Mouse (Mus musculus) limb, embryonic 14.5 days (tissue): ENCODE results near the gene Rnf6. TPM values are rescaled to one million over a fixed set of nuclear protein-coding genes. Genes with fewer than 3 reads are reported as not detected.

Experiments used
- ATAC-seq: fragments of 200-750 bp; cut with Nextera tagmentation; 2 replicates; pipeline ENCODE4 v1.8.0; 2017; ENCODE audit warnings: low read depth, moderate number of reproducible peaks, moderate TSS enrichment; ENCODE audit not compliant: low FRiP score
- DNase-seq: peaks from one replicate; pipeline ENCODE4 v3.0.0-alpha.2; 2015; ENCODE audit warnings: low spot score
- H3K27ac ChIP-seq: fragments of 300-500 bp; sonication (generic); replicated peaks from 2 replicates; pipeline ENCODE4 v1.5.1; 2014; ENCODE audit warnings: low read depth, mild to moderate bottlenecking, low read length, moderate library complexity, mixed read lengths
- H3K27me3 ChIP-seq: fragments of 300-500 bp; sonication (generic); 2 replicates; pipeline ENCODE4 v1.6.1; 2014; ENCODE audit warnings: low read length, mixed read lengths; ENCODE audit not compliant: control insufficient read depth, insufficient read depth
- H3K36me3 ChIP-seq: fragments of 300-500 bp; sonication (generic); 2 replicates; pipeline ENCODE4 v1.6.1; 2014; ENCODE audit warnings: mild to moderate bottlenecking, low read length, moderate library complexity, mixed read lengths; ENCODE audit not compliant: control insufficient read depth, insufficient read depth
- H3K4me1 ChIP-seq: fragments of 300-500 bp; sonication (generic); 2 replicates; pipeline ENCODE4 v1.6.1; 2014; ENCODE audit warnings: antibody characterized with exemption, low read length, mixed read lengths; ENCODE audit not compliant: control insufficient read depth, insufficient read depth
- H3K4me2 ChIP-seq: fragments of 300-500 bp; sonication (generic); replicated peaks from 2 replicates; pipeline ENCODE4 v1.6.1; 2014; ENCODE audit warnings: low read depth, mild to moderate bottlenecking, low read length, moderate library complexity; ENCODE audit not compliant: severe bottlenecking
- H3K4me3 ChIP-seq: fragments of 300-500 bp; sonication (generic); replicated peaks from 2 replicates; pipeline ENCODE4 v1.5.1; 2014; ENCODE audit warnings: low read length
- H3K9ac ChIP-seq: fragments of 300-500 bp; sonication (generic); 2 replicates; pipeline ENCODE4 v1.6.1; 2014; ENCODE audit warnings: mild to moderate bottlenecking, low read depth, low read length, moderate library complexity; ENCODE audit not compliant: severe bottlenecking
- H3K9me3 ChIP-seq: fragments of 300-500 bp; sonication (generic); 2 replicates; pipeline ENCODE4 v1.6.1; 2016; ENCODE audit warnings: low read length; ENCODE audit not compliant: control insufficient read depth
- POLR2A ChIP-seq: fragments of 200-500 bp; IDR thresholded peaks from 2 replicates; pipeline ENCODE4 v1.8.0; 2012; ENCODE audit warnings: inconsistent platforms, mild to moderate bottlenecking, moderate library complexity, borderline replicate concordance; ENCODE audit not compliant: insufficient read depth, insufficient read length; ENCODE audit errors: extremely low read depth
- WGBS: fragments of 180-500 bp; shearing (Covaris S2); extraction: QIAGEN DNeasy Blood & Tissue Kit; methylation state at CpG from one replicate; pipeline ENCODE4 v1.1.7; 2014; 5-methylcytosine and 5-hydroxymethylcytosine counted together
- polyA plus RNA-seq, 2 experiments: library from polyadenylated mRNA; depleted of rRNA in 1 of 2; stranded (reverse) in 1 of 2; unstranded in 1 of 2; fragments of >200 nt; fragmentation: Nextera tagmentation in 1 of 2; extraction: Ambion mirVana in 1 of 2; gene quantifications; 2 replicates each; pipeline versions ENCODE4 v1.2.1 to v1.2.3; 2012 to 2014

Rnf6 gene
- polyA plus RNA-seq, 2 experiments: 25.4 to 37.8 TPM

GRCm38 (mm10) chr5:146203921-146204320 lies 17.4 kb downstream of the Rnf6 start:
- Histone ChIP-seq H3K4me2 (no peak overlapping the region), H3K36me3 (peaks cover 52% of the 10 kb centered on the region), H3K27me3 (no peaks in the 10 kb centered on the region), H3K9ac (no peak overlapping the region), H3K27ac (no peak overlapping the region), H3K4me3 (no peak overlapping the region), H3K4me1 (no peaks in the 10 kb centered on the region), H3K9me3 (no peaks in the 10 kb centered on the region)
- WGBS: 83% methylated on average over 2 of the region's 2 CpGs
- no peak for TF ChIP-seq POLR2A
- DNase-seq (no peak), ATAC-seq (no peak)

DNA sequence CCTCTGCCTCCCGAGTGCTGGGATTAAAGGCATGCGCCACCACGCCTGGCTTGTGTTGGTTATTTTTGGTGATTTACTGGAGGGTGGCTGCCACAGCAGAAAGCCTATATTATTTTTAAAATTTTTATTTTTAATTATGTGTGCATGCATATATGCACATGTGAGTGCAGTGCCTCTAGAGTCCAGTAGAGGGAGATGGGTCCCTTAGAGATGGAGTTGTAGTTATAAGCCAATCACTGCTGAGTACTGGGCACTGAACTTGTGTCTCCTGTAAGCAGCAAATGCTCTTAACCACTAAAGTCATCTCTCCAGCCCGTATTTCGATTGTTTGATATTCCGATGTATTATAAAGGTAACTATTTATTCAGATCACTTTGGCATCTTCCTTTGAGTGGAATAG lies 20.8 kb downstream of the Rnf6 start:
- WGBS: 96% methylated on average over 6 of the region's 6 CpGs

GRCm38 (mm10) chr5:146199540-146199939 lies 21.8 kb downstream of the Rnf6 start:
- Histone ChIP-seq H3K36me3 (peaks cover 15% of the 10 kb centered on the region), H3K4me2 (no peak overlapping the region), H3K27ac (no peak overlapping the region), H3K9me3 (no peaks in the 10 kb centered on the region), H3K4me1 (no peaks in the 10 kb centered on the region), H3K9ac (no peak overlapping the region), H3K27me3 (no peaks in the 10 kb centered on the region), H3K4me3 (no peak overlapping the region)
- ATAC-seq (no peak), DNase-seq (no peak)
- no peak for TF ChIP-seq POLR2A
- 83% methylated on average over 2 of the region's 2 CpGs for WGBS

More for the DNA sequence above, 20.8 kb downstream of the Rnf6 start:
- Histone ChIP-seq H3K4me1 (no peaks in the 10 kb centered on the region), H3K36me3 (peaks cover 25% of the 10 kb centered on the region), H3K9ac (no peak overlapping the region), H3K27ac (no peak overlapping the region), H3K9me3 (no peaks in the 10 kb centered on the region), H3K27me3 (no peaks in the 10 kb centered on the region), H3K4me2 (no peak overlapping the region), H3K4me3 (no peak overlapping the region)
- no peak for ATAC-seq
- DNase-seq: no peak
- TF ChIP-seq POLR2A: no peak

DNA sequence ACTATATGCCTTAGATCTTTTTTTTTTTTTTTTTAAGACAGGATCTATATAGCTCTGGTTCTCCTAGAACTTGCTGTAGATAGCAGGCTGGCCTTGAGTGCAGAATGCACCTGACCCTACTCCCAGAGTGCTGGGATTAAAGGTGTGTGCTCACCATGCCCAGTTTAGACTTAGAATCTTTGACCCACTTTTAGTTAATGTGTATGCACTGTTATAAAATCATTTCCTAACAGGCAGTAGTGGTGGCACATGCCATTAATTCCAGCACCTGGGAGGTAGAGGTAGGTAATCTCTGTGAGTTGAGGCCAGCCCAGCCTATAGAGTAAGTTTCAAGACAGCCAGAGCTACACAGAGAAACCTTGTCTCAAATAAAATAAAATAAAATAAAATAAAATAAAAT lies 22.3 kb downstream of the Rnf6 start:
- no peak for ATAC-seq

GRCm38 (mm10) chr5:146193360-146193759 lies 28.0 kb downstream of the Rnf6 start:
- Histone ChIP-seq H3K9ac (no peak overlapping the region), H3K27ac (no peak overlapping the region), H3K4me3 (no peak overlapping the region), H3K27me3 (no peaks in the 10 kb centered on the region), H3K4me1 (no peaks in the 10 kb centered on the region), H3K9me3 (no peaks in the 10 kb centered on the region), H3K36me3 (no peaks in the 10 kb centered on the region), H3K4me2 (no peak overlapping the region)
- DNase-seq: no peak
- WGBS: 72% methylated on average over 8 of the region's 8 CpGs
- no peak for TF ChIP-seq POLR2A
- ATAC-seq: no peak

More for the DNA sequence above, 22.3 kb downstream of the Rnf6 start:
- Histone ChIP-seq H3K9me3 (no peaks in the 10 kb centered on the region), H3K27me3 (no peaks in the 10 kb centered on the region), H3K4me3 (no peak overlapping the region), H3K4me1 (no peaks in the 10 kb centered on the region), H3K36me3 (peaks cover 11% of the 10 kb centered on the region; the same call in 1 of the 2 replicates), H3K4me2 (no peak overlapping the region), H3K27ac (no peak overlapping the region), H3K9ac (no peak overlapping the region)
- TF ChIP-seq POLR2A: no peak
- DNase-seq: no peak
